Mouse (Mus musculus) frontal cortex, postnatal 25 days (tissue): ENCODE data around the gene Tcf20.

ENCODE experiments used
- DNase-seq, 2 experiments: peaks; one replicate each; pipeline ENCODE4 v3.0.0; 2022; ENCODE audit warnings: low spot score in 2 of 2

Gene Tcf20

GRCm38 (mm10) chr15:82992911-82993310 lies 5.2 kb upstream of the Tcf20 start:
- DNase-seq, result no peak

GRCm38 (mm10) chr15:82992079-82992783 lies 4.6 kb upstream of the Tcf20 start:
- no peak for DNase-seq

DNA sequence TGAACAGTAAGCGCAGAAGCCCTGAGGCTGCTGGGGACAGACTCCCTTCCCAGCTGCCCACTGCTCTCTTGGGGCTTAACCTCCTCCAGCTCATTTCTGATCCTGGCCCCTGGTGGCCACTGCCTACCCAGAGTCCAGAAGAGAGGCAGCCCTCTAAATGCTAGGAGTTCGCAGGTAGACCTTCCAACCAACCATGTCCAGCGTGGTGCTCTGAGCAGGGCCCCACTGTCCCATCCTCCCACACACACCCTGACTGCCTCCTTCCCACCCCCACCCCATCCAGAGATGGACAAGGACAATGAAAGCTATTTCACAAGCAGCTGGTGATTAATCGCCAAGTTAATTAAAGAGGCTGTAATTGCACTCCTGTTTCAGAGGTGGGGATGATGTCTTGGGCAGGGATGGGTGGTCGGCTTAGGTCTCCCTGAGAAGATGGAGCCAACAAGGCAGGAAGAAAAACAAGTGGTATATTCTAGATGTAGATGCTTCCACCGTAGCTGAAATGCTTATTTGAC lies 1.6 kb upstream of the Tcf20 start:
- no peak for DNase-seq

GRCm38 (mm10) chr15:82987014-82987731 lies 499 bp downstream of the Tcf20 start:
- no peak for DNase-seq

DNA sequence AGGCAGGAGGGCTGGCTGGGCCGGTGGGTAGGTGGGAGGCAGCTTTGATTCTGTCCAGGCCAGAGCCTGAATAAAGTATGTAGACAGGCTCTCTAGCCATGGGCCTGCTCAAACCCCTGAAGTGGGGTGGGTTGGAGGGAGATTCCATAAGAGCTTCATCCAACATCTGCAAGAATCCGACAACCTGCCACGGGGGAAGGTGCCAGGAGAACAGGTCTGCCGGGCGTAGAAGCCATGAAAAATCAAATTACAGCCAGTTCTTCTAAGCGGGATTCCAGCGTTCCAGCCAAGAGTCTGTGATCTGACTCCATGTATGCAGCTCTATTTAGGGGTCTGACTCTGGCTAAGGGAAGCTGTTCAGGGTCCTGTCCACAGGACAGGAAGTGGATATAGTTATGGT lies 3.1 kb downstream of the Tcf20 start:
- no peak for DNase-seq

DNA sequence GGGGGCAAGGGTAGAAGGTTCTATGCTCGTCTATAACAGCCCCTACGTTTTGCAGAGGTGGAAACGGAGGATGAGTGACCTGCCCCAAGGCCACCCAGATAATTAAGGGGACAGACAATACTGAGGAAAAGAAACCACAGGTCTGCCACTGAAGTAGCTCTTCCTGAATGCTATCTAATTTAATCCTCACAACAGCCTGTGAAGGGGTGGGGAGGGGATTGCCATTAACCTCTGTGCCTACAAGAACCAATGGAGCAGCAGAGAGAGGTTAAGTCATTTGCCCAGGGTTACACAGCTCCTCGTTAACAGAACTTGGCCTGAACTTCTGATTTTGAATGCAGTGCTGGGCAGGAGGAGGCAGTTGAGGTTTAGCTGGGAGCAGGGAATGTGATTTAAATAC lies 3.6 kb downstream of the Tcf20 start:
- no peak for DNase-seq

- no peak for DNase-seq
Measured at GRCm38 (mm10) chr15:82983416-82984026, 4.2 kb downstream of the Tcf20 start.

GRCm38 (mm10) chr15:82982724-82983415 lies 4.8 kb downstream of the Tcf20 start:
- DNase-seq, result no peak

DNA sequence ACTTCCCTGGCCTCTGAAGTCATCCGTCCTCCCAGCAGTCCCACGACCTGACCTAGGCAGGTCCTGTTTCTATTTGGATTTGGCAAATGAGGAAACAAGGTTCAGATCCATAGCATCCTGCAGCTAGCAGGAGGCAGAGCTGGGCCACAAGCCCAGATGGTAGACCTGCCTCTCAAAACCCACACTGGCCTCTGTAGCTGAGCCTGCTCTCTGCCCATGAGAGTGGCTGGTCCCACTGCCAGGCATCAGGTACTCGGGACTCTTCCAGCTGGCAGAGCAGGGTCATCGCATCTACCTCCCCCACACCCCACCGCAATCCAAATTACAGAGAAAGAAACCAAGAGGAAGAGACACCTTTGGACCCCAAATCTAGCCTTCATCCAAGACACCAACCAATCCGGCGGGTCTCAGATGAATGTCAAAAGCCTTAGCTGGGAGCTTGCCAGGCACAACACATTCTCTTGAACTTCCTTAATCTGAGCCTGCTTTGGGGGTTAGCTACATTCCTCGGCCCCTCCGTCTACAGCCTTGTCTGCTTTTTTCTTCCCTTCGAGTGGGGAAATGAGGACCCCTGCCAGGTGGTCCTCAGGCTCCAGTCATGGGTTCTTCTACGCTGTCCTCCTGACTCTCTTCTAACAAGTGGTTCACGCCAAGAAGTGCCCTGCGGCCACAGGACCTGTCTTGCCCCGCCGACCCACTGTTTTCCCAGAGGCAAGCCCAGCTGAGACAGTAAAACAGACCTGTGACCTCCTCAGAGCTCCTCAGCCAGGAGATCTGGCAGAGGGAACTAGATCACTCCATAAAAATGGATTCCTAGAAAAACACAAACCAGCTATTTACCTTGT lies 5.8 kb downstream of the Tcf20 start:
- no peak for DNase-seq

GRCm38 (mm10) chr15:82979531-82979930 lies 8.1 kb downstream of the Tcf20 start:
- no peak for DNase-seq

- no peak for DNase-seq
Measured at GRCm38 (mm10) chr15:82974471-82974870, 13.2 kb downstream of the Tcf20 start.

- DNase-seq, result no peak
Measured at GRCm38 (mm10) chr15:82969206-82969721, 18.4 kb downstream of the Tcf20 start.

GRCm38 (mm10) chr15:82968449-82968848 lies 19.2 kb downstream of the Tcf20 start:
- DNase-seq, result no peak

DNA sequence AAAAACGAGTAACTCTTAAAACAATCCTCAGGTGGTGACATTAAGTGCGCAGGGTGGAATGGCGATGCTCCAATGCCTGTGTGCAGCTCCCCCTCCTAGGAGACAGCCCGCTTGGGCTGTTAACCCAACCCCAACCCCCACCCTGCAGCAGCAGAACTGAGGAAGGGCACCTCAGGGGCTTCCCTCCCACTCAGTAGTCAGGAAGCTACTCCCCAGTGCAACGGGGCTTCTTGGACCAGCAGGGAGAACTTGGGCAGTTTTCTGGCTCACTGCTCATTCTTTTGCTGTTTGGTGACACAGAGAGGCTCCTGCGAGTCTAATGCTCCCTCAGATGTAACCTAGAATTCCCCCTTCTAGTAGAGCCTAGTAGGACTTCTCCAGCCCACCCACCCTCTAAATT lies 19.7 kb downstream of the Tcf20 start:
- DNase-seq, result no peak

GRCm38 (mm10) chr15:82964266-82964825 lies 23.3 kb downstream of the Tcf20 start:
- DNase-seq, result no peak

DNA sequence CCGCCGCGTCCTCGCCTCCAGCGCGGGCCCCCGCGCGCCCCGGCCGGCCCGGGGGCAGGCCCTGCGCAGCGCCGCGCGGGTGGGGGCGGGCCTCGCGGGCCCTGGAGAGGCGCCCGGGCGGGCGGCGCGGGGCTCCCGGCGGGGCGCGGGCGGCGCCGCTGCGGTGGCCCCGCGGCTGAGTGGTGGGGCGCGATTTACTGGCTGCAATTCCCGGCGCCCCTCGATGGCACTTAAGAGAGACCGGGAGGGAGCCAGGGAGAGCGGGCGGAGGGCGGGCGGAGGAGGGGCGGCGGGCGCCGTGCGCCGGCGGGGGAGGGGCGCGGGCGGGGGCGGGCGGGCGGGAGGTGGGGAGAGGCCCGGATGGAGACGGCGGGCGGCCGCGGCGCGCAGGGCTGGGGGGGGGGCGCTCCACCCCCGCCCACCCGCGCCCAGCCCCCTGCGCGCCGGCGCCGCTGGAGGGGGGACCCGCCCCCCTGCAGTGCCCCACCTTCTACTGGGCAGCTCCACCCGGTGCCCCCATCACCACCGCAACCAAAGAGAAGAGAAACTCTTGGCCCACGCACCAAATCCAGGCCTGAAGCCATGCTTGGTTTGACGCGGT lies 24.0 kb downstream of the Tcf20 start:
- no peak for DNase-seq

DNA sequence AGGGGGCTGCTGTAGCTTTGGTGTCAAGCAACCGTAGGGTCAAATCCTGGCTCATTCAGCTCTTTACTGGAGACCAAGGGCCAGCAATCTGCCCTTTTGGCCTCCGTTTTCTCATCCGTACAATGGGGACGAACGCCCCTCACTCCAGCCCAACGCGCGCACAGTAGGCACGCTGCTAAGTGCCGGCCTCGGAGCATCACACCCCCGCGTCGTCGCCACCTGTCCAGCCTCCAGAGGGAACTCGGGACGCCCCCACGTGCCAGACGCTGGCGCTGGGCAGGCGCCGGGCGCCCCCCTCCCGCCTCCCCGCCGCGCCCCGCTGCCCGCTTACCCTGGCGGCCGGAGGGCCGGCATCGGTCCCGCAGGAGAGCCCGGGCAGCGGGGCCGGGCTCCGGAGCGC lies 24.6 kb downstream of the Tcf20 start:
- no peak for DNase-seq

GRCm38 (mm10) chr15:82962536-82962935 lies 25.1 kb downstream of the Tcf20 start:
- no peak for DNase-seq

DNA sequence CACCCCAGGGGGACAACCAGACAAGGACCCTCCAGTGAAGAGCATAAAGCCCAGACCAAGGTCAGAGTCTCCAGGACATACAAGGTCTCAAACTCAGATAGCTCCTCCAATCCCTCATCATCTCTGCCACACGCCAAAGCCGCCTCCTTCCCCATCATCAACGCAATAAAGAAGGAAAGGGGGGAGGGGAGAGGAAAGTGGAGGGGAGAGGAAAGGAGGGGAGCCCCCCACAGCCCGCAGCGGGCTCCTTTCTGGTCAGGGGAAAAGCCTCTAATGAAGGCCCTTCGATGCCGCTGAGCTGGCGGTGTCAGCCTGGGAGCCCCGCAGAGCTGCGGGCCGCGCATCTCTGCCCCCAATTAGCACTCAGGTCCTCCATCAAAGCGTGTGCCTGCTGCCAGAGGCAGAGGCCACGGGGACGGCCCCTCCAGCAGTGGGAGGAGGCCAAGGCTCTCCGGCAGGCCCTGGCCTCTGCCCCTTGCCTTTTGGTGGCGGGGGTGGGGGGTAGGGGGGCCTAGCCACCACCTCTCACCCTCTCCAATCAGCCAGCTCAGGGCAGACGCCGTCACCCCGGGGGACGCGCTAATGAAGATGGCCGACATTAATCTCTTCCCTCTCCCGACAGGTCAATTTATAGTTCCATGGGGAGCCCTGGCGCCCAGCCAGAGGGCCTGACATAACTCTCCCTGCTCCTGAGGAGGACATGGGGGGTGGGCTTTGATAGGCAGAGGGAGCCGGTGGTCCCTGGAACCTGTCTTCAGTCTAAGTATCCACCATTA lies 26.7 kb downstream of the Tcf20 start:
- DNase-seq, result no peak

- no peak for DNase-seq
Measured at GRCm38 (mm10) chr15:82959151-82959550, 28.5 kb downstream of the Tcf20 start.
